ENCODE assay signal across 8 mouse cellular contexts in the genomic region with DNA sequence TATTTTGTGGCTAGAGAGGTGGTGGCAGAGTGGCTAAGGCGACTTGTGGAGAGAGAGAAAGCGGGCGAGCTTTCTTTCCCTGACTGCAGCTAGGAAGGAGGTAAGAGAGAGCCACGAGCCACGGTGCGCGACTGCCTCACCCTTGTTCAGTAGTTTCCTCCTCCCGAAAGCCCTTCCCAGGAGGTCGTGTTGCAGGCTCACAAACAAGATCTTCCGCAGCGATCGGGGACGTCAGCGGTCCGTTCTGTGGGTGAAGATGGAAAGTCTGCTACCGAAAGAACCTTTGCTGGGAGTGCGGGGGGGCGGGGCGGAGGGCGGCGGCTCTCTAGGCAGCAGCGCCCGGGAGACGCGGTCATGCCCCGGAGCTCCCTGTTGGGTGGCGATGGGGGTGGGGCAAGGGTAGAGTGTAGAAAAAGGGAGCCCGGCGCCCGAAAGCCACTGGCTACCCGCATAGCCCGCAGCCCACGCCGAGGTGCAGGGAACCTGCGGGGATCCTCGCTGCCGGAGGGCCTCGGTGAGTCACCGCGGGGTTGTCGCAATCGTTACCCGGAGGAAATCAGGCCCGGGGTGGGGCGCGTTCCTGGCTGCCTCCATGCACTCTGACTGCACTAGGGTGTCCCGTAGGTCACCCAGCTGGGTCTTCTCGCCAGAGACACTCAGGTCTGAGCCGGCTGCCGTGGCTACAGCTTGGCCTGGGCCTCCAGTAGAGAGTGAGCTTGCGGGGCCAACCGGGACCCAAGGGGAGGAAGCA. TPM values are rescaled to one million over a fixed set of nuclear protein-coding genes. Genes with fewer than 3 reads are reported as not detected.
DNase-seq lines count a peak whose midpoint lies in the region; ATAC-seq lines count a peak whose summit lies in the region.

No protein-coding gene starts in this region.

- H3K4me3 ChIP-seq in intestine, embryonic 14.5 days (ENCODE audit: low read depth, low read length): peak overlapping the region; percentile 59
- H3K4me3 ChIP-seq in midbrain, embryonic 10.5 days: peak overlapping the region; percentile 78

- no peaks in the 10 kb centered on the region for H3K4me1 ChIP-seq in intestine, embryonic 14.5 days (replicated peaks; ENCODE audit: control insufficient read depth, insufficient read depth, low read length)
- H3K4me1 ChIP-seq in midbrain, embryonic 10.5 days: peaks cover 23% of the 10 kb centered on the region

- peak; percentile 84 for DNase-seq in ZHBTc4 (ENCODE audit: low read depth, low spot score)
- DNase-seq in cerebellum, postnatal 4 days (ENCODE audit: low spot score in 2 of 2): peak; percentile 16 to 21
- peak; percentile 71 for DNase-seq in gastrocnemius, postnatal 25 days
- DNase-seq in intestine, embryonic 14.5 days (ENCODE audit: low spot score): peak; percentile 90
- peak; percentile 11 for DNase-seq in left cerebral cortex, postnatal 4 days
- peak; percentile 66 for DNase-seq in midbrain, embryonic 10.5 days (ENCODE audit: low spot score)
- peak; percentile 37 to 45 for DNase-seq in right cerebral cortex, postnatal 36 days (ENCODE audit: low spot score in 2 of 2)
- DNase-seq in urinary bladder, postnatal 4 days (ENCODE audit: low spot score in 2 of 2): peak; percentile 57 to 74

- no peaks in the 10 kb centered on the region for H3K36me3 ChIP-seq in intestine, embryonic 14.5 days (ENCODE audit: control insufficient read depth, insufficient read depth, low read length)
- no peaks in the 10 kb centered on the region for H3K36me3 ChIP-seq in midbrain, embryonic 10.5 days

- H3K9me3 ChIP-seq in intestine, embryonic 14.5 days (ENCODE audit: control insufficient read depth, low read length): 0 out of 2 replicates have a peak, but pooled peaks cover 8% of the 10 kb centered on the region
- 0 out of 2 replicates have a peak, but pooled peaks cover 5% of the 10 kb centered on the region for H3K9me3 ChIP-seq in midbrain, embryonic 10.5 days (replicated peaks)

- no peak overlapping the region for H3K27ac ChIP-seq in intestine, embryonic 14.5 days (ENCODE audit: low read depth)
- H3K27ac ChIP-seq in midbrain, embryonic 10.5 days (replicated peaks): peak overlapping the region; percentile 64; the same call in 1 of the 2 replicates

- H3K9ac ChIP-seq in intestine, embryonic 14.5 days (ENCODE audit: low read length): peak overlapping the region; percentile 53

- H3K27me3 ChIP-seq in intestine, embryonic 14.5 days (replicated peaks; ENCODE audit: control insufficient read depth, insufficient read depth, low read length): peaks cover 15% of the 10 kb centered on the region
- peaks cover 61% of the 10 kb centered on the region for H3K27me3 ChIP-seq in midbrain, embryonic 10.5 days (ENCODE audit: low read depth, poor library complexity, severe bottlenecking)

- ATAC-seq in intestine, embryonic 14.5 days (replicated peaks; ENCODE audit: low FRiP score, low TSS enrichment, low read depth): peak; percentile 80

- 1% methylated on average over 49 of the region's 52 CpGs for WGBS in intestine, embryonic 14.5 days
- WGBS in midbrain, embryonic 10.5 days: under 1% methylated on average over 52 of the region's 52 CpGs

- intact Hi-C loops in left cerebral cortex, postnatal 4 days (cut with DNase I): no loop called here

- peak overlapping the region; percentile 97 for H3K4me2 ChIP-seq in intestine, embryonic 14.5 days (ENCODE audit: low read length)

RNA-seq across cellular contexts. Expression of a gene that starts 0.5 kb away (rescaled TPM):
- total RNA-seq in gastrocnemius, postnatal 25 days (2021): 1 to 10 TPM; 4.9 to 7.0 TPM
- 2.7 and 4.6 TPM in 2 replicates for polyA plus RNA-seq in intestine, embryonic 14.5 days (2014; fragmentation: Nextera tagmentation; extraction: Ambion mirVana)
- 1 to 10 TPM in 1 of 2 experiments, under 1 TPM in 1; 0.99 to 1.8 TPM for total RNA-seq in left cerebral cortex, postnatal 4 days (2021)
- 0.73 and 1.1 TPM in 2 replicates for polyA plus RNA-seq in midbrain, embryonic 10.5 days (2016; fragmentation: Nextera tagmentation; extraction: Ambion mirVana)

RNA-seq across cellular contexts. Expression of a gene that starts 25.3 kb away (rescaled TPM):
- 1 to 10 TPM; 4.5 to 5.2 TPM for total RNA-seq in gastrocnemius, postnatal 25 days (2021)
- polyA plus RNA-seq in intestine, embryonic 14.5 days (2014; fragmentation: Nextera tagmentation; extraction: Ambion mirVana): 27.9 and 31.0 TPM in 2 replicates
- total RNA-seq in left cerebral cortex, postnatal 4 days (2021): 1 to 10 TPM; 6.2 to 8.4 TPM
- 30.5 and 32.3 TPM in 2 replicates for polyA plus RNA-seq in midbrain, embryonic 10.5 days (2016; fragmentation: Nextera tagmentation; extraction: Ambion mirVana)

RNA-seq across cellular contexts. Expression of a gene that starts 47.6 kb away (rescaled TPM):
- 10 to 100 TPM; 65.7 to 67.6 TPM for total RNA-seq in gastrocnemius, postnatal 25 days (2021)
- polyA plus RNA-seq in intestine, embryonic 14.5 days (2014; fragmentation: Nextera tagmentation; extraction: Ambion mirVana): 171 and 179 TPM in 2 replicates
- 10 to 100 TPM; 65.3 to 70.3 TPM for total RNA-seq in left cerebral cortex, postnatal 4 days (2021)
- 198 and 202 TPM in 2 replicates for polyA plus RNA-seq in midbrain, embryonic 10.5 days (2016; fragmentation: Nextera tagmentation; extraction: Ambion mirVana)

RNA-seq across cellular contexts. Expression of a gene that starts 47.6 kb away (rescaled TPM):
- 1 to 10 TPM; 6.1 to 6.3 TPM for total RNA-seq in gastrocnemius, postnatal 25 days (2021)
- polyA plus RNA-seq in intestine, embryonic 14.5 days (2014; fragmentation: Nextera tagmentation; extraction: Ambion mirVana): 19.9 and 24.1 TPM in 2 replicates
- total RNA-seq in left cerebral cortex, postnatal 4 days (2021): 10 to 100 TPM; 22.9 to 24.3 TPM
- polyA plus RNA-seq in midbrain, embryonic 10.5 days (2016; fragmentation: Nextera tagmentation; extraction: Ambion mirVana): 23.7 and 24.6 TPM in 2 replicates

Comparison
In these comparisons a context has a peak if more than half of its experiments do, and no peak if none do; other contexts are left out.
1. DNase-seq: peak in every context shown above with its lines; median percentile 90 in intestine, embryonic 14.5 days; 84 in ZHBTc4; 71 in gastrocnemius, postnatal 25 days; 66 in midbrain, embryonic 10.5 days; 66 in urinary bladder, postnatal 4 days; 41 in right cerebral cortex, postnatal 36 days; 18 in cerebellum, postnatal 4 days; 11 in left cerebral cortex, postnatal 4 days.